In the genomic region with DNA sequence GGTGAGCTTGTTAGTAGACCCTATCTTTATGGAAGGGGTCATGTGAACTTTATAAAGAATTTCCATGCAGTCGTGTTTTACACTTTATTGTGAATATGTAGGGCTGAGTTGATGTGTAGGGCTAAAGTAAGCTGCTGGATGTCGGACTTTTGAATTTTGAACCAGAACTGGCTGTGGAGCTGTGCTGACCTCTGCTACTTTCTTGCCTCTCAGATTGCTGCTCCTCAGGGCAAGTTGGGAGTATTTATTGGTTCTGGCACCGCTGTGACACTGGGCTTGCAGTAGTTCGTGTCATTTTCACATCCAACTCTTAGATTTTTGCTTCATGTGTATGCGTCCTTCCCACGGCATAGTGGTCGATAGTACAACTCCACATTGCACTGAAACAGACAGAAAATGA, we compare ENCODE assay signal across 29 mouse cellular contexts. TPM values are rescaled to one million over a fixed set of nuclear protein-coding genes. Genes with fewer than 3 reads are reported as not detected.
A peak's percentile ranks its signal among the peaks of the same experiment; 100 is the strongest.
DNase-seq lines count a peak whose midpoint lies in the region; ATAC-seq lines count a peak whose summit lies in the region.
"Had no signal": no experiment of that assay in that cellular context is flagged by ENCODE, and none has a peak within 500 bp of the region (broad histone marks: within the 10 kb centered on the region; RNA-seq: fewer than 3 reads in every experiment).

No protein-coding gene starts in this region.

- H3K9me3 ChIP-seq in kidney, embryonic 14.5 days (ENCODE audit: control insufficient read depth, low read length) = peaks cover 6% of the 10 kb centered on the region; the same call in 1 of the 2 replicates
- H3K9me3 ChIP-seq in kidney, embryonic 15.5 days (replicated peaks) = no peaks in the 10 kb centered on the region
- H3K9me3 ChIP-seq: embryonic facial prominence, embryonic 12.5 days; embryonic facial prominence, embryonic 15.5 days; forebrain, embryonic 15.5 days; heart, embryonic 15.5 days; hindbrain, embryonic 10.5 days had no signal

- DNase-seq in kidney, adult 11 months = peak; percentile 32
- DNase-seq in kidney, adult 8-10 months = peak; percentile 35 to 47
- DNase-seq in kidney, postnatal 14 days = peak; percentile 37
- DNase-seq in frontal cortex, postnatal 25 days (ENCODE audit: low spot score in 2 of 2) = no peak
- DNase-seq: adrenal gland, adult 2 months; adrenal gland, postnatal 14 days; B cell, adult 2 months; cerebellum, adult 18-20 months; cerebellum, adult 9-10 months; cerebellum, postnatal 14 days; gastrocnemius, postnatal 10 days; gastrocnemius, postnatal 36 days; heart, adult 2 months; heart, postnatal 10 days; heart, postnatal 36 days had no signal

- H3K9ac ChIP-seq in kidney, embryonic 14.5 days (ENCODE audit: low read depth, low read length) = no peak overlapping the region
- no peak overlapping the region for H3K9ac ChIP-seq in kidney, embryonic 15.5 days
- H3K9ac ChIP-seq: embryonic facial prominence, embryonic 12.5 days; embryonic facial prominence, embryonic 15.5 days; forebrain, embryonic 12.5 days; forebrain, embryonic 15.5 days; heart, embryonic 12.5 days; heart, embryonic 15.5 days; hindbrain, embryonic 14.5 days had no signal

- 51% methylated on average over 7 of the region's 7 CpGs for WGBS in kidney, embryonic 14.5 days
- WGBS in kidney, embryonic 15.5 days = 48% methylated on average over 7 of the region's 7 CpGs

- H3K4me3 ChIP-seq in kidney, embryonic 14.5 days (ENCODE audit: low read length) = no peak overlapping the region
- H3K4me3 ChIP-seq in kidney, embryonic 15.5 days (replicated peaks) = no peak overlapping the region
- H3K4me3 ChIP-seq: embryonic facial prominence, embryonic 12.5 days; embryonic facial prominence, embryonic 15.5 days; forebrain, embryonic 12.5 days; forebrain, embryonic 15.5 days; heart, adult 2 months; heart, embryonic 12.5 days; heart, embryonic 15.5 days; hindbrain, embryonic 10.5 days had no signal

- no peaks in the 10 kb centered on the region for H3K36me3 ChIP-seq in kidney, embryonic 14.5 days (ENCODE audit: control insufficient read depth, insufficient read depth, low read length)
- peaks cover 5% of the 10 kb centered on the region for H3K36me3 ChIP-seq in kidney, embryonic 15.5 days
- H3K36me3 ChIP-seq: forebrain, embryonic 15.5 days had no signal

- ATAC-seq in kidney, embryonic 14.5 days (ENCODE audit: low FRiP score, low TSS enrichment) = no peak
- ATAC-seq in kidney, embryonic 15.5 days (replicated peaks; ENCODE audit: low FRiP score) = no peak
- no peak for ATAC-seq in cerebellum, adult (ENCODE audit: insufficient number of reproducible peaks, low FRiP score, low TSS enrichment)
- ATAC-seq in erythroid progenitor cell, adult 5-6 weeks (replicated peaks; ENCODE audit: low FRiP score, poor library complexity, severe bottlenecking) = no peak
- ATAC-seq: forebrain, embryonic 15.5 days; hindbrain, postnatal 0 days; inflammation-experienced regulatory T-cells, adult 6 months had no signal

- H3K27ac ChIP-seq in kidney, embryonic 14.5 days (ENCODE audit: low read depth, low read length) = no peak overlapping the region
- peak overlapping the region; percentile 67 for H3K27ac ChIP-seq in kidney, embryonic 15.5 days
- H3K27ac ChIP-seq: embryonic facial prominence, embryonic 12.5 days; embryonic facial prominence, embryonic 15.5 days; forebrain, embryonic 12.5 days; forebrain, embryonic 15.5 days; heart, adult 2 months; heart, embryonic 15.5 days; hindbrain, embryonic 10.5 days; hindbrain, embryonic 14.5 days; hindbrain, postnatal 0 days had no signal

- no peaks in the 10 kb centered on the region for H3K27me3 ChIP-seq in kidney, embryonic 14.5 days (ENCODE audit: control insufficient read depth, insufficient read depth, low read length)
- H3K27me3 ChIP-seq in kidney, embryonic 15.5 days = no peaks in the 10 kb centered on the region
- H3K27me3 ChIP-seq: embryonic facial prominence, embryonic 12.5 days; embryonic facial prominence, embryonic 15.5 days; forebrain, embryonic 12.5 days; forebrain, embryonic 15.5 days; heart, embryonic 12.5 days; heart, embryonic 15.5 days had no signal

- H3K4me1 ChIP-seq in kidney, embryonic 14.5 days (ENCODE audit: control insufficient read depth, insufficient read depth, low read length) = peaks cover 28% of the 10 kb centered on the region
- peaks cover 50% of the 10 kb centered on the region for H3K4me1 ChIP-seq in kidney, embryonic 15.5 days
- H3K4me1 ChIP-seq: forebrain, embryonic 12.5 days; forebrain, embryonic 15.5 days had no signal

- no peak overlapping the region for H3K4me2 ChIP-seq in kidney, embryonic 14.5 days (replicated peaks; ENCODE audit: low read depth, low read length)
- no peak overlapping the region for H3K4me2 ChIP-seq in kidney, embryonic 15.5 days
- H3K4me2 ChIP-seq: embryonic facial prominence, embryonic 12.5 days; embryonic facial prominence, embryonic 15.5 days; forebrain, embryonic 12.5 days; forebrain, embryonic 15.5 days; heart, embryonic 12.5 days; heart, embryonic 15.5 days; hindbrain, embryonic 14.5 days had no signal

RNA-seq across cellular contexts. Expression of a gene that starts 49.1 kb away (rescaled TPM):
- polyA plus RNA-seq in kidney, embryonic 14.5 days (2014; fragmentation: Nextera tagmentation; extraction: Ambion mirVana) = 28.6 and 43.8 TPM in 2 replicates
- 38.1 and 39.8 TPM in 2 replicates for polyA plus RNA-seq in kidney, embryonic 15.5 days (2015; fragmentation: Nextera tagmentation; extraction: Ambion mirVana)
- total RNA-seq in erythroid progenitor cell, adult 5-6 weeks (2015; ENCODE audit: low replicate concordance) = 6.8 and 7.1 TPM in 2 replicates
- 3.5 and 4.3 TPM in 2 replicates for total RNA-seq in erythroid progenitor cell, adult 5-6 weeks (2017; ENCODE audit: low replicate concordance)

Comparison
In these comparisons a context has a peak if more than half of its experiments do, and no peak if none do; other contexts are left out.
1. DNase-seq: peak in kidney, adult 11 months (single experiment), kidney, adult 8-10 months (2 of 2) and kidney, postnatal 14 days (single experiment); none in frontal cortex, postnatal 25 days (0 of 2).